Mouse (Mus musculus): ENCODE measurements around the gene Ccdc138. TPM values are rescaled to one million over a fixed set of nuclear protein-coding genes. Genes with fewer than 3 reads are reported as not detected.
A peak's percentile ranks its signal among the peaks of the same experiment; 100 is the strongest.

The Ccdc138 gene
- polyA plus RNA-seq, 2 experiments, result 4.9 to 5.9 TPM

- no peak overlapping the region for H3K4me3 ChIP-seq (replicated peaks; ENCODE audit: low read length)
- no peak overlapping the region for H3K27ac ChIP-seq (replicated peaks; ENCODE audit: low read depth, low read length)
- H3K4me1 ChIP-seq (ENCODE audit: control insufficient read depth, insufficient read depth, low read length), result peaks cover 5% of the 10 kb centered on the region; the same call in 1 of the 2 replicates
- no peaks in the 10 kb centered on the region for H3K27me3 ChIP-seq (ENCODE audit: control insufficient read depth, insufficient read depth, low read length)
- DNase-seq (ENCODE audit: low spot score), result no peak
- H3K36me3 ChIP-seq (ENCODE audit: control insufficient read depth, insufficient read depth, low read length), result no peaks in the 10 kb centered on the region
- H3K9ac ChIP-seq (ENCODE audit: low read depth, low read length, severe bottlenecking), result no peak overlapping the region
- 89% methylated on average over 5 of the region's 5 CpGs for WGBS
- no peak for TF ChIP-seq POLR2A (IDR thresholded peaks at IDR 0.05; ENCODE audit: borderline replicate concordance, extremely low read depth, insufficient read depth, insufficient read length)
- ATAC-seq (ENCODE audit: low FRiP score, low read depth), result no peak
- H3K4me2 ChIP-seq (replicated peaks; ENCODE audit: low read depth, low read length, severe bottlenecking), result no peak overlapping the region
- H3K9me3 ChIP-seq (ENCODE audit: control insufficient read depth, low read length), result no peaks in the 10 kb centered on the region
Measured at GRCm38 (mm10) chr10:58600151-58600550, 102.4 kb downstream of the Ccdc138 start.

GRCm38 (mm10) chr10:58600983-58601382, 103.2 kb downstream of the Ccdc138 start:
- DNase-seq (ENCODE audit: low spot score) (no peak), ATAC-seq (ENCODE audit: low FRiP score, low read depth) (no peak)
- Histone ChIP-seq H3K27ac (replicated peaks; ENCODE audit: low read depth, low read length) (no peak overlapping the region), H3K4me2 (replicated peaks; ENCODE audit: low read depth, low read length, severe bottlenecking) (no peak overlapping the region), H3K27me3 (ENCODE audit: control insufficient read depth, insufficient read depth, low read length) (no peaks in the 10 kb centered on the region), H3K36me3 (ENCODE audit: control insufficient read depth, insufficient read depth, low read length) (no peaks in the 10 kb centered on the region), H3K4me3 (replicated peaks; ENCODE audit: low read length) (no peak overlapping the region), H3K9me3 (ENCODE audit: control insufficient read depth, low read length) (no peaks in the 10 kb centered on the region), H3K9ac (ENCODE audit: low read depth, low read length, severe bottlenecking) (no peak overlapping the region), H3K4me1 (ENCODE audit: control insufficient read depth, insufficient read depth, low read length) (peaks cover 5% of the 10 kb centered on the region; the same call in 1 of the 2 replicates)
- WGBS, result 9% methylated on average over 5 of the region's 5 CpGs
- TF ChIP-seq POLR2A (IDR thresholded peaks at IDR 0.05; ENCODE audit: borderline replicate concordance, extremely low read depth, insufficient read depth, insufficient read length), result no peak

GRCm38 (mm10) chr10:58601431-58601901, 103.7 kb downstream of the Ccdc138 start:
- Histone ChIP-seq H3K9ac (ENCODE audit: low read depth, low read length, severe bottlenecking) (no peak overlapping the region), H3K9me3 (ENCODE audit: control insufficient read depth, low read length) (no peaks in the 10 kb centered on the region), H3K27me3 (ENCODE audit: control insufficient read depth, insufficient read depth, low read length) (no peaks in the 10 kb centered on the region), H3K4me3 (replicated peaks; ENCODE audit: low read length) (no peak overlapping the region), H3K36me3 (ENCODE audit: control insufficient read depth, insufficient read depth, low read length) (no peaks in the 10 kb centered on the region), H3K27ac (replicated peaks; ENCODE audit: low read depth, low read length) (no peak overlapping the region), H3K4me2 (replicated peaks; ENCODE audit: low read depth, low read length, severe bottlenecking) (no peak overlapping the region), H3K4me1 (ENCODE audit: control insufficient read depth, insufficient read depth, low read length) (peaks cover 5% of the 10 kb centered on the region; the same call in 1 of the 2 replicates)
- TF ChIP-seq POLR2A (IDR thresholded peaks at IDR 0.05; ENCODE audit: borderline replicate concordance, extremely low read depth, insufficient read depth, insufficient read length), result no peak
- WGBS, result 18% methylated on average over 6 of the region's 6 CpGs
- DNase-seq (ENCODE audit: low spot score) (peak; percentile 77), ATAC-seq (ENCODE audit: low FRiP score, low read depth) (peak; percentile 78)

- Histone ChIP-seq H3K27me3 (ENCODE audit: control insufficient read depth, insufficient read depth, low read length) (no peaks in the 10 kb centered on the region), H3K4me2 (replicated peaks; ENCODE audit: low read depth, low read length, severe bottlenecking) (no peak overlapping the region), H3K27ac (replicated peaks; ENCODE audit: low read depth, low read length) (no peak overlapping the region), H3K9me3 (ENCODE audit: control insufficient read depth, low read length) (no peaks in the 10 kb centered on the region), H3K4me1 (ENCODE audit: control insufficient read depth, insufficient read depth, low read length) (peaks cover 5% of the 10 kb centered on the region; the same call in 1 of the 2 replicates), H3K36me3 (ENCODE audit: control insufficient read depth, insufficient read depth, low read length) (no peaks in the 10 kb centered on the region), H3K9ac (ENCODE audit: low read depth, low read length, severe bottlenecking) (no peak overlapping the region), H3K4me3 (replicated peaks; ENCODE audit: low read length) (no peak overlapping the region)
- DNase-seq (ENCODE audit: low spot score), result no peak
- TF ChIP-seq POLR2A (IDR thresholded peaks at IDR 0.05; ENCODE audit: borderline replicate concordance, extremely low read depth, insufficient read depth, insufficient read length), result no peak
- WGBS, result 61% methylated on average over 7 of the region's 7 CpGs
- no peak for ATAC-seq (ENCODE audit: low FRiP score, low read depth)
Measured at GRCm38 (mm10) chr10:58601946-58602345, 104.2 kb downstream of the Ccdc138 start.

- H3K27ac ChIP-seq (replicated peaks; ENCODE audit: low read depth, low read length), result no peak overlapping the region
- H3K4me1 ChIP-seq (ENCODE audit: control insufficient read depth, insufficient read depth, low read length), result peaks cover 5% of the 10 kb centered on the region; the same call in 1 of the 2 replicates
- no peak overlapping the region for H3K9ac ChIP-seq (ENCODE audit: low read depth, low read length, severe bottlenecking)
- H3K4me2 ChIP-seq (replicated peaks; ENCODE audit: low read depth, low read length, severe bottlenecking), result no peak overlapping the region
- H3K27me3 ChIP-seq (ENCODE audit: control insufficient read depth, insufficient read depth, low read length), result no peaks in the 10 kb centered on the region
- H3K36me3 ChIP-seq (ENCODE audit: control insufficient read depth, insufficient read depth, low read length), result no peaks in the 10 kb centered on the region
- DNase-seq (ENCODE audit: low spot score) (peak; percentile 48), ATAC-seq (ENCODE audit: low FRiP score, low read depth) (no peak)
- 69% methylated on average over 2 of the region's 2 CpGs for WGBS
- H3K4me3 ChIP-seq (replicated peaks; ENCODE audit: low read length), result no peak overlapping the region
- no peak for TF ChIP-seq POLR2A (IDR thresholded peaks at IDR 0.05; ENCODE audit: borderline replicate concordance, extremely low read depth, insufficient read depth, insufficient read length)
- H3K9me3 ChIP-seq (ENCODE audit: control insufficient read depth, low read length), result no peaks in the 10 kb centered on the region
Measured at GRCm38 (mm10) chr10:58604779-58605178, 107.0 kb downstream of the Ccdc138 start.

Data from limb, embryonic 14.5 days (tissue).